Mouse (Mus musculus) large intestine, adult 2 months (tissue): ENCODE data around the gene C1galt1c1. TPM values are rescaled to one million over a fixed set of nuclear protein-coding genes. Genes with fewer than 3 reads are reported as not detected.

Experiments
- DNase-seq: peaks from one replicate; pipeline ENCODE4 v3.0.0-alpha.2; 2012; ENCODE audit warnings: low read depth, low spot score
- WGBS: fragments of 180-500 bp; shearing (Covaris S2); methylation state at CpG from one replicate; pipeline ENCODE4 v1.1.7; 2018; 5-methylcytosine and 5-hydroxymethylcytosine counted together
- polyA plus RNA-seq: library from polyadenylated mRNA; depleted of rRNA; stranded (reverse); fragments of >200 nt; gene quantifications from 2 replicates; pipeline ENCODE4 v1.2.3, GENCODE M21; 2012; rRNA removed

The C1galt1c1 gene
- 22.1 and 24.1 TPM in 2 replicates for polyA plus RNA-seq

- 28% methylated on average over 42 of the region's 43 CpGs for WGBS
Measured at GRCm38 (mm10) chrX:38634801-38635637, at the start of gene C1galt1c1. Gene C1galt1c1 (minus strand): TSS chrX:38635087.

GRCm38 (mm10) chrX:38681972-38682371 lies 47.1 kb upstream of the C1galt1c1 start:
- 49% methylated on average over 2 of the region's 2 CpGs for WGBS
- no peak for DNase-seq

More at GRCm38 (mm10) chrX:38634801-38635637, at the start of gene C1galt1c1:
- DNase-seq: no peak

DNA sequence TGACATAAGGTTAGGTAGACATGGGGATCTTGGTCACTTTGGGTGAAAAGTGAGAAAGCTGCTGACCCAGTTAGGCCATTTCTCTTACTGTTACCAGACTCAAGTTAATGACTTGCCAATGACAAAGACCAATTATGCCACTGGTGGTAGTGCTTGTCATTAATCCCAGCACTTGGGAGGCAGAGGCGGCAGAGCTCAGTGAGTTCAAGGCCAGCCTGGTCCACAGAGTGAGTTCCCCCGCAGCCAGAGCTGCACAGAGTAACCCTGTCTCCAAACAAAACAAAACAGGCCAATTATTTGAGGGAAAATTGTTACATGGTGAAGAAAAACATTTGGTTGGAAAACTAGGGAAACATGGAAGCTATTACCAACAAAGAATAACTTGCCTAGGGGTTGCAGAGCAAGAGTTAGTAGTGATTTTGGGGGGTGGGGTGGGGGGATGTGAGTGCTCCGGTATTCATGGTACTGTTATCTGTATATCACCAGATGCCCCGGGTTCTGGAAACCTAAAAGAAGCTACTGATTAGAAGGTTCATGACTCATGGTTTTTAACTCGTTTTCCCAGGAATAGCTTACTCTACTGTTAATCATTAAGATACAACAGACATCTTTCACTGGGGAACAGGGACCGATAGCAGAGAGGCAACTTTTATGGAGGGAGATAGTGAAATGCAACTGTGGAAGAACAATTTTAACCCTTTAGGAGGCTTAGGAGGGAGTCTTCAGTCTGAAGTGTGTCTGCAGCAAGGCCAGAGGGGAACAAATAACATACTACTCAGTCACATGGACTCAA lies 34.4 kb upstream of the C1galt1c1 start:
- no peak for DNase-seq
- WGBS: 47% methylated on average over 6 of the region's 6 CpGs

DNA sequence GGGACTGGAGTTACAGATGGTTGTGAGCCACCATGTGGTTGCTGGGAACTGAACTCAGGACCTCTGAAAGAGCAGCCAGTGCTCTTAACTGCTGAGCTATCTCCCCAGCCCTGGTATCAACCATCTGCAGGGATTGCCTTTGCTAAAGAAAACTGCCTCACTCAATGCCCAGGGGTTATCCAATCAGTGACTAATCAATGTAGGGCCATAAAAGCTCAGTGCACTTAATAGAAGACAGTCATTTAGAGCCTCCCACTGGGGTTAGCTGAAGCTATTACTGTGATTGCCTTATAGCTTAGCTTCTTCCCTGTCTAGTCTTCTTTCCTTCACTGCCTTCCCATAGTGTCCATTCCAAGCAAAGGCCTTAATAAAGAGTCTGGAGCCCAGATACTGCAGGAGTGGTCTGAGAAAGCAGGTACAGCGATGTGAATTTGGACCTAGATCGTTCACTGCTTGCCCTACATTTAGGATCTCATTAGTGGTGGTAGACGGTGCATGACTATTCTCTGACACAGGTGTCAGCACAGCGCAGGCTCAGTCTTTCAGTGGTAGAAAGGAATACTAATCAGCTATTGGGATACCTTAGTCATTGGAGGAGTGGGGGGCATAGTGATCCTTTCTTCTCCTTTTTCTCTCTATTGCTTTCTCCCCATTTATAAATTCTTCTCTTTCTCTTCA lies 21.5 kb upstream of the C1galt1c1 start:
- WGBS: 63% methylated on average over 4 of the region's 4 CpGs
- no peak for DNase-seq

DNA sequence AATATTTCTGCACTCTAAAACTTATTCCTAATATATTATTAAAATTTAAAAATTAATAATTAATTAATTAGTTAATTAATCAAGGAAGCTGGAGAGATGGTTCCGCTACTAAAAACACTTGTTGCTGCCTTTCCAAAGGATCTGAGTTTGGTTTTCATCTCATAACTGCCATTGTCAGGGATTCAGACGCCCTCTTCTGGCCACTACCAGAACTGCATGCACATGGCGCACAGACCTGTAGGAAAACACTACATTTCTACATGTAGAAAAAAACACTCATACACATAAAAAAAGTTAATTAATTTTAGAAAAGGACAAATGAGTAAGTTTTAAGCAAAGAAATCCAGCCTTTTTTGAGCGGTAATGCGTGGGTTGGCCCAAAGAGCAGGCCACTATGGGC lies 19.8 kb upstream of the C1galt1c1 start:
- DNase-seq: no peak
- whole genome bisulfite sequencing: 87% methylated on average over 5 of the region's 5 CpGs

GRCm38 (mm10) chrX:38653181-38653580 lies 18.3 kb upstream of the C1galt1c1 start:
- no peak for DNase-seq
- 70% methylated on average over 1 of the region's 1 CpGs for WGBS

DNA sequence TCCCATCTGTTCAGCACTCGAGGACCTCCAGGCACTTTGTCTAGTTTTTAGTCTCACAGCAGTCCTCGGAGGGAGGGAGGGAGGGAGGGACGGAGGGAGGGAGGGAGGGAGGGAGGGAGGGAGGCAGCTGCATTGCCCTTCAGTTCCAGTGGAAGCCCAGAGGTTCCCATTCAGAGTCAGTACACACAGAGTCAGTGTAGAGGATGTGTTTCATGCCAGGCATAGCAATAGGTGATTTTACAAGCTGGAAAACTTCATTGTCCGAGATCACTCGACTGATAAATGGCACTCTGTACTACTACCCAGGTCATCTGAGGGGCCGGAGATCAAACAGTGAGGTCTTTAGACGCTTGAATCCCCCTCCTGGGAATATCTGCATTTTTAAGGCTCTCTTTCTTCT lies 16.3 kb upstream of the C1galt1c1 start:
- WGBS: 46% methylated on average over 5 of the region's 7 CpGs
- no peak for DNase-seq

GRCm38 (mm10) chrX:38650404-38651039 lies 15.6 kb upstream of the C1galt1c1 start:
- 41% methylated on average over 9 of the region's 9 CpGs for WGBS
- no peak for DNase-seq

DNA sequence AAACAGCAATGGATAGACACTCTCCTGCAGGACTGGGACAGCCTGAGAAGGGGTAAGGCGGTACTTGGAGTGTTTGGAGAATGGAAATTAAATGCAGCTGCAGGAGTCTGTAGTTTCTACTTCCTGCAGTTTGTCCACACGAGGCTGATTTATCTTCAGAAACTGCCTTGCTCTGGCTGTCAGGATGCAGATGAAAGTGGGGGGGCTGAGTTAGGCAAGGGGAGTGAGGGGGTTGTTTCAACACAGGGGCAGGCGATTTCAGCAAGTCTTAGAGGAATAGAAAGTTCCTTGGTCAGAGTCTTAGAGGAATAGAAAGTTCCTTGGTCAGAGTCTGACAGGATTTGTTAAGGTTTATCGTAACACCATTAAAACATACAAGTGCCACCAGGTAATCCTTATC lies 7.3 kb upstream of the C1galt1c1 start:
- no peak for DNase-seq
- 51% methylated on average over 4 of the region's 4 CpGs for WGBS

DNA sequence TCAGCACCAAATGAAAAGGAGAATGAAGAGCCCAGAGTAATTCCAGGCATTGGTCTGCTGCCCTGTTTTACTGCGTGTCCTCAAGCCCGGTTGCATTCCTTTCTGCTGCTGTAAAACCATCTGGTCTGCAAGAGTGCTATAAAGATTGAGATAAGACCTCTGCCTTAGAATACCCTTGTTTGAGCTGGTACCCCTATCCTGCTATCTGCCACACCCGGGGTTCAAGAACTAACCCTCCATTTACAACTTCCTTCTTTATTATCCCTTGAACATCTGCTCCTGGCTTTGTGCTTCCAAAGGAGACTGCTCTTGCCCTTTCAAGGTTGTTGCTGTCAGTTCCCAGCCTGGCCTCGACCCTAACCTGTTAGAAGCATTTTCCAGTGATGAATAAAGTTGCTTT lies 6.5 kb upstream of the C1galt1c1 start:
- WGBS: 26% methylated on average over 4 of the region's 4 CpGs

DNA sequence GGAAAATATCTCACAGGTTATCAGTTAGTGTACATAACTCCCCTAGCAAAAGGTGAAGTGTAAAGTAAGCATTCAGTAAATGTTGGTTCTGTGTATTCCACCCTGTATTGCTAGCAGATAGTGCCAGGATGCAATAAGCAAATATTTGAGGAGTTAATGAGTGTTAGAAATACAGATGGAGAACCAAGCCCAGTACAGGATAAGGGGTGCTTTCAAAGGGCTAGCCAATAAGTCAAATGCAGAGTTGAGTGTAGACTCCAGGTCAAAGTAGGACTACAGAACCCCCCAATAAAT lies 698 bp upstream of the C1galt1c1 start:
- no peak for DNase-seq

More for the DNA sequence above, 6.5 kb upstream of the C1galt1c1 start:
- DNase-seq: no peak

GRCm38 (mm10) chrX:38600995-38601369 lies 33.9 kb downstream of the C1galt1c1 start:
- 9% methylated on average over 3 of the region's 3 CpGs for WGBS

GRCm38 (mm10) chrX:38600177-38600994 lies 34.5 kb downstream of the C1galt1c1 start, which contains the start of gene Mcts1:
Gene Mcts1 (plus strand): TSS chrX:38600578.
- 10% methylated on average over 26 of the region's 26 CpGs for WGBS
- DNase-seq: peak; percentile 44

More at GRCm38 (mm10) chrX:38600995-38601369, 33.9 kb downstream of the C1galt1c1 start:
- no peak for DNase-seq

GRCm38 (mm10) chrX:38593180-38593889 lies 41.6 kb downstream of the C1galt1c1 start:
- 58% methylated on average over 5 of the region's 5 CpGs for WGBS
- no peak for DNase-seq

DNA sequence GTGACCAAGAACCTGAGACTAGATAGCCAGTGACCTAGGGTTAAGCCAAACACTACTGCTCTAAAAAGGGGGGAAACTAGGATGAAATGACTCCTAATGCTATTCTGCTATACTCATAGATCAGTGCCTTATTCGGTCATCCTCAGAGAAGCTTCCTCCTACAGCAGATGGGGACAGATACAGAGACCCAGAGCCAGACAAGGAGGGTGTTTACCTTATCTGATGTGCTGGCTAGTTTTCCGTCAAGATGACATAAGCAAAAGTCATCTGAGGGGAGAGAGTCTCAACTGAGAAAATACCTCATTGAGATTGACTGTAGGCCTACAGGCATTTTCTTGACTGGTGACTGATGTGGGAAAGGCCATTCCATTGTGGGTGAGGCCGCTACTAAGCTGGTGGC lies 43.1 kb downstream of the C1galt1c1 start:
- WGBS: 85% methylated on average over 3 of the region's 3 CpGs

GRCm38 (mm10) chrX:38589827-38590226 lies 45.1 kb downstream of the C1galt1c1 start:
- WGBS: 38% methylated on average over 4 of the region's 4 CpGs
- no peak for DNase-seq

More for the DNA sequence above, 43.1 kb downstream of the C1galt1c1 start:
- DNase-seq: no peak

DNA sequence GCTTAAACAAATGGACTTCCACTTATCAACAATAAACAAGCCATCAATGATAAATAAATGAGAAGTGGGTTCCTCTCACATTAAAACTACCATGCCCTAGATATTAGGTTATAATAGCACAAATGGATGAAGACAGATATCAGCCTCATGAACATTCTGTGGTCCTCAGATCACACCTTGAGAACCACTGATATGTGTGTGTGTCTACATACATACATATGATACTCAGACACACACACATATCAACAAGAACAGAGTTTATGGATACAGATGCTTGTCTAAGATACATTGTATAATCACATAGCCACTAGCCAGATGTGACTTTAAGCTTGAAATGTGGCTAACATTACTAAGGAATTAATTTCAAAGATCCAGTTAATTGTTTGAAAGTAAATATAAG lies 51.6 kb downstream of the C1galt1c1 start:
- no peak for DNase-seq

DNA sequence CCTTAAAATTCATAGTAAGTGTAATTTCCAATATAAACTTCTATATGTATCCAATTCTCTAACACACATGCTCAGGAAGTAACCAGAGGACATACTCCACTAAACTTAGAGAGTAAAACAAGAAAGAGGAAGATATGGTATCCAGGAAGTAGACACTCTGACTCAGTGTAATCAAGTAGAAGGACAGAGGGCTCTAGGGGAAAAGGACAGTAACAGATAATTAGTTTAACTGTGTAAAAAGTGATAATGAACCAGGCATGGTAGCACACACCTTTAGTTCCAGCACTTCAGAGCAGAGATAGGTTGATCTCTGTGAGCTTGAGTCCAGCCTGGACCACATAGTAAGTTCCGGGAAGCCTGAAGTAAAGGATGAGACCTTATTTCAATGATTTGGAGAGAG lies 53.7 kb downstream of the C1galt1c1 start:
- DNase-seq: no peak
- 93% methylated on average over 1 of the region's 1 CpGs for WGBS
